Mouse (Mus musculus) heart, adult 10 weeks (tissue): Measurements from ENCODE around the gene Vps8. TPM values are rescaled to one million over a fixed set of nuclear protein-coding genes. Genes with fewer than 3 reads are reported as not detected.

Experiments
- polyA plus RNA-seq: library from polyadenylated mRNA; stranded (reverse); fragments of 350-450 nt; fragmentation: Illumina TruSeq; extraction: RNeasy Lipid Tissue Mini Kit (QIAGEN cat#74804); gene quantifications from one replicate; pipeline ENCODE4 v1.2.3, GENCODE M21; 2014; ENCODE audit warnings: low read depth, low replicate concordance

Gene Vps8
- 23.1 TPM for polyA plus RNA-seq

DNA sequence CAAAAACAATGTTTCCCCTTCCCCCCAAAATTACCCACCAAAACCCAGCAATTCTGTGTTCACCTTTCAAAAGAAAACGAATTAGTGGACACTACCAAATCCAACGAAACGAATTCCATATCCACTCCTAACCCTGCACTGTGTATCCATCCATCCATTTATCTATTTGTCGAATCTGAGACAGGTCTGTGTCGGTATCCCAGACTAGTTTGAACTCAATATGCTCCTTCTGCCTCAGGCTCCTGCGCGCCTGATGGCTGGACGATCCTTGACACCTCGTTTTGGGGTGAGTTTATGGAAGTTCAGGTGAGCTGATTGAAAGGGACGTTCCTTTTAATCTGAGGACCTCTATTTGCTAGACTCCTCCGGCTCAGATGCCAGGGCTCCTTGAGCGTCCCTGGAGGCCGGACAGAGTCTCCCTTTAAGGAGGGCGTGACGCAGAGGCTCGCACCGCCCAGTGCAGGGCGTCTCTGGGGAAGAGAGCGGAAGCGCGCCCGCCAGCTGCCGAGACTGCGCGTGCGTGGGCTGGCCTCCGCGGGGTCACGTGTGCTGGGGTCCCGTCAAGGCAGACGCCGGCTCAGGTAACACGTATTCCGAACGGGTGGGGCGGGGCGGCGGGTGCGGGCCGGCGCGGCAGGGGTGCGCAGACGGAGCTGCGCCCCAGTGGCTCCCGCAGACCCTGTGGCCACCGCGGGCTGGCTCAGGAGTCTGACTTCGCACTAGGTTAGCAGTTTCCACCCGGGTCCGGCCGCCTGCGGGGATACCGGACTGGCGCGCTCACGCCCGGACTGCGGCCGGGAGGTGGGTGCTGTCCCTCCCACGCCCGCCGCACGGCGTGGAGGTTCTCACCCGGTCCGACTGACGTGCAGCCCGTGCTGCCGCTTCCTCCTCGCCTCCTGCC lies at the start of gene Vps8:
Gene Vps8 (plus strand): TSS at position 474 of the 901 bp plus-strand sequence.

Other genes with a start within 250 kb of the Vps8 start
- gene Ephb3, start 218.4 kb upstream of the Vps8 start, polyA plus RNA-seq, result 7.6 TPM